Mouse (Mus musculus) hindbrain, embryonic 14.5 days (tissue): ENCODE data around the gene Cpne4. TPM values are rescaled to one million over a fixed set of nuclear protein-coding genes. Genes with fewer than 3 reads are reported as not detected.

Experiments
- ATAC-seq: fragments of 200-750 bp; cut with Nextera tagmentation; 2 replicates; pipeline ENCODE4 v1.8.0; 2017; ENCODE audit warnings: moderate number of reproducible peaks, mild to moderate bottlenecking, moderate TSS enrichment, moderate library complexity; ENCODE audit not compliant: low FRiP score
- DNase-seq: peaks from one replicate; pipeline ENCODE4 v3.0.0-alpha.2; 2015; ENCODE audit warnings: low spot score
- H3K27ac ChIP-seq: fragments of 300-500 bp; sonication (generic); 2 replicates; pipeline ENCODE4 v1.5.1; 2014; ENCODE audit warnings: mild to moderate bottlenecking, moderate library complexity
- H3K27me3 ChIP-seq: fragments of 300-500 bp; sonication (generic); 2 replicates; pipeline ENCODE4 v1.6.1; 2014; ENCODE audit warnings: mild to moderate bottlenecking, low read length, mixed read lengths; ENCODE audit not compliant: control insufficient read depth, insufficient read depth
- H3K36me3 ChIP-seq: fragments of 300-500 bp; sonication (generic); replicated peaks from 2 replicates; pipeline ENCODE4 v1.6.1; 2014; ENCODE audit not compliant: control insufficient read depth, insufficient read depth
- H3K4me1 ChIP-seq: fragments of 300-500 bp; sonication (generic); replicated peaks from 2 replicates; pipeline ENCODE4 v1.6.1; 2014; ENCODE audit warnings: antibody characterized with exemption, low read length, mixed read lengths; ENCODE audit not compliant: control insufficient read depth, insufficient read depth
- H3K4me2 ChIP-seq: fragments of 300-500 bp; sonication (generic); replicated peaks from 2 replicates; pipeline ENCODE4 v1.6.1; 2014; ENCODE audit warnings: mild to moderate bottlenecking, moderate library complexity
- H3K4me3 ChIP-seq: fragments of 300-500 bp; sonication (generic); replicated peaks from 2 replicates; pipeline ENCODE4 v1.5.1; 2014; ENCODE audit warnings: mild to moderate bottlenecking, low read length
- H3K9ac ChIP-seq: fragments of 300-500 bp; sonication (generic); 2 replicates; pipeline ENCODE4 v1.6.1; 2014
- H3K9me3 ChIP-seq: fragments of 300-500 bp; sonication (generic); 2 replicates; pipeline ENCODE4 v1.6.1; 2016; ENCODE audit warnings: low read length; ENCODE audit not compliant: control insufficient read depth
- WGBS: fragments of 180-500 bp; shearing (Covaris S2); extraction: QIAGEN DNeasy Blood & Tissue Kit; methylation state at CpG from one replicate; pipeline ENCODE4 v1.1.7; 2014; 5-methylcytosine and 5-hydroxymethylcytosine counted together
- polyA plus RNA-seq: library from polyadenylated mRNA; unstranded; fragments of >200 nt; fragmentation: Nextera tagmentation; extraction: Ambion mirVana; gene quantifications from 2 replicates; pipeline ENCODE4 v1.2.1, GENCODE M21; 2014

Gene Cpne4
- polyA plus RNA-seq, 1 experiment from 2014 or later = 11.5 TPM

- DNase-seq = no peak
- no peaks in the 10 kb centered on the region for H3K27me3 ChIP-seq
- H3K4me3 ChIP-seq = no peak overlapping the region
- WGBS = 40% methylated on average over 5 of the region's 5 CpGs
- H3K27ac ChIP-seq = no peak overlapping the region
- H3K36me3 ChIP-seq = no peaks in the 10 kb centered on the region
- no peaks in the 10 kb centered on the region for H3K9me3 ChIP-seq
- no peaks in the 10 kb centered on the region for H3K4me1 ChIP-seq
- H3K9ac ChIP-seq = no peak overlapping the region
- no peak overlapping the region for H3K4me2 ChIP-seq
- peak; percentile 51; the same call in 1 of the 2 replicates for ATAC-seq
Measured at GRCm38 (mm10) chr9:104646348-104646994, 99.4 kb downstream of the Cpne4 start.

- H3K9ac ChIP-seq = no peak overlapping the region
- no peak overlapping the region for H3K4me3 ChIP-seq
- H3K4me1 ChIP-seq = peaks cover 6% of the 10 kb centered on the region; the same call in 1 of the 2 replicates
- ATAC-seq (no peak), DNase-seq (no peak)
- peak overlapping the region; percentile 43; the same call in 1 of the 2 replicates for H3K27ac ChIP-seq
- no peaks in the 10 kb centered on the region for H3K9me3 ChIP-seq
- H3K27me3 ChIP-seq = no peaks in the 10 kb centered on the region
- WGBS = 58% methylated on average over 9 of the region's 9 CpGs
- H3K36me3 ChIP-seq = no peaks in the 10 kb centered on the region
- H3K4me2 ChIP-seq = no peak overlapping the region
Measured at GRCm38 (mm10) chr9:104652691-104653261, 105.7 kb downstream of the Cpne4 start.

DNA sequence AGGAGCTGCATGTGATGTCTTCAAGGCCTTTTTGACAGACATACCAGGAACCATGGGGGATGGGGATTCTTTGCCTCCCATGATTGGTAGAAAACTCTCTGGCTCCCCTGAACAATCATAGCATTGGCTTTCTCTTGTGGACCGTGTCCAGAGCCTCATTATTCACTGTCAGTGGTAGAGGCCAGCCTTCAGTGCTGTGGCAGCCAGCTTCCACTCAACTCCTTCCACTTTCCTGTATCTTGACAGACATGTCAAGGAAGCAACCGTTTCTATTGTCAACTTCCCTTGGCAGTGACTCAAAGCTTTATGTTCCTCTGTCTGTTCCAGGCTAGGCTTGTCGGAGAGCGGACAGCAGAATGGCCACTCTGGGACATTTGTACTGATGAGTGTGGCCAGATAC lies 112.7 kb downstream of the Cpne4 start:
- H3K4me2 ChIP-seq = no peak overlapping the region
- H3K36me3 ChIP-seq = no peaks in the 10 kb centered on the region
- H3K4me1 ChIP-seq = no peaks in the 10 kb centered on the region
- no peaks in the 10 kb centered on the region for H3K27me3 ChIP-seq
- WGBS = 42% methylated on average over 4 of the region's 4 CpGs
- ATAC-seq (no peak), DNase-seq (no peak)
- no peak overlapping the region for H3K27ac ChIP-seq
- no peak overlapping the region for H3K4me3 ChIP-seq
- no peak overlapping the region for H3K9ac ChIP-seq
- H3K9me3 ChIP-seq = no peaks in the 10 kb centered on the region

DNA sequence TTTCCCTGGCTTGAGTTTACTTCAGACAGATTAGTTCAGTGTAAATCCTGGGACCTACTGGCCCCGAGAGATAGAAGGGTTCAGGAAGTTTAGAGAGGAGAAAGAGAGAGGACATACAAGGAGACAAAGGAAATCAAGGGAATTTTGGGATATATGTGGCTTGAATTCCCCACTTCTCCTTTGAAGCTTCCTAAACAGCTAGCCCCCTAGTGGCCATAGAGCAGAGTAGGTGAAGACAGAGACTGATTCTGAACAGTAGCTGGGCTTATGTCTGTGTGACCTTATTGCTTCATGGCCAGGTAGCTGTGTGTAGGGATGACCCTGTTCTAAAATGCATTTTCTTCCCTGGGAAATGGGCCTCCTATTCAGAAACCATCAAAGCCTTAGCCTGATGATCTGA lies 129.6 kb downstream of the Cpne4 start:
- H3K36me3 ChIP-seq = no peaks in the 10 kb centered on the region
- H3K9ac ChIP-seq = no peak overlapping the region
- H3K27me3 ChIP-seq = no peaks in the 10 kb centered on the region
- 77% methylated on average over 1 of the region's 1 CpGs for WGBS
- ATAC-seq (no peak), DNase-seq (peak; percentile 62)
- no peak overlapping the region for H3K4me3 ChIP-seq
- no peak overlapping the region for H3K27ac ChIP-seq
- H3K4me1 ChIP-seq = no peaks in the 10 kb centered on the region
- no peaks in the 10 kb centered on the region for H3K9me3 ChIP-seq
- H3K4me2 ChIP-seq = no peak overlapping the region

- Histone ChIP-seq H3K4me3 (no peak overlapping the region), H3K4me1 (no peaks in the 10 kb centered on the region), H3K9me3 (no peaks in the 10 kb centered on the region), H3K4me2 (no peak overlapping the region), H3K27me3 (no peaks in the 10 kb centered on the region), H3K36me3 (no peaks in the 10 kb centered on the region), H3K27ac (no peak overlapping the region), H3K9ac (no peak overlapping the region)
- no peak for DNase-seq
- ATAC-seq = no peak
- 83% methylated on average over 3 of the region's 3 CpGs for WGBS
Measured at GRCm38 (mm10) chr9:104678571-104678970, 131.5 kb downstream of the Cpne4 start.

DNA sequence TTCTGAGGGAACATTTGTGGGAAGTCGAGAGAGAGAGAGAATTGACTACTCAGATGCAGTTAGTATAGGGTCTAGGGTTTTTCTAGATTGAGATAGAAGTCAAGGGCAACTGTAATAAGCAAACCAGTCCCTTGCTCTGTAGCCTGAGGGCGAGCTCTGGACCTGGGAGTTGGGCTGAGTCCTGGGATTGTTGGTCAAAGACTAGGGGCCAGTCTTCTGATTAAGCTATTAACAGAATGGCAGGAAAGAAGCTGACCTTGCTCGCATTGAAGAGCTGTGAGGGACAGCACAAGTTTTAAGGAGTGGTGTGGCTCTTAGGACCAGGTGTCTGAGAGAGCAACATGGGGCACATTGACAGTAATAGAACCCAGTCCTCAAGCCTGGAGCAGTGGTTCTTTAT lies 140.0 kb downstream of the Cpne4 start:
- Histone ChIP-seq H3K4me2 (no peak overlapping the region), H3K9ac (no peak overlapping the region), H3K36me3 (no peaks in the 10 kb centered on the region), H3K4me3 (no peak overlapping the region), H3K27me3 (no peaks in the 10 kb centered on the region), H3K4me1 (no peaks in the 10 kb centered on the region), H3K9me3 (no peaks in the 10 kb centered on the region), H3K27ac (no peak overlapping the region)
- 74% methylated on average over 3 of the region's 3 CpGs for WGBS
- DNase-seq (no peak), ATAC-seq (no peak)

DNA sequence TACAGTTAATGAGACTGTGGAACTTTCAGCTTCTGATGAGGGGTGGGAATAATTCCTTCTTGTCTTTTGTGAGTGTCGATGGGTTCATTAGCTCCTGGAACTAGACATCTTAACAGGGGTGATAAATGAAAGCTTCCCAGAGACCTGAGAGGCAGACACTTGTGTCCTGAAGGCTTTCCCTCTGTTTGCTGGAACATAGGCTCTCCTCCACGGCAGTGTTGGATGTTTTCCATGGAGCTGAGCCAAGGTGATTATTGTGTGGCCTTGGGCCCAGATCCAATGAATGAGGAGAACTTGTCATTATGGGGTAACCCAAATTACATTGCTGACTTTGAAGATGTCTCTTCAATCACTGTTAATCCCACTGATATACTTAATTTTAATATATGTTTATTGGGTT lies 146.1 kb downstream of the Cpne4 start:
- H3K4me3 ChIP-seq = no peak overlapping the region
- 52% methylated on average over 2 of the region's 2 CpGs for WGBS
- H3K9ac ChIP-seq = no peak overlapping the region
- no peaks in the 10 kb centered on the region for H3K9me3 ChIP-seq
- H3K36me3 ChIP-seq = no peaks in the 10 kb centered on the region
- H3K4me1 ChIP-seq = no peaks in the 10 kb centered on the region
- no peaks in the 10 kb centered on the region for H3K27me3 ChIP-seq
- H3K27ac ChIP-seq = no peak overlapping the region
- no peak overlapping the region for H3K4me2 ChIP-seq
- ATAC-seq = no peak
- peak; percentile 75 for DNase-seq

GRCm38 (mm10) chr9:104710831-104711230 lies 163.7 kb downstream of the Cpne4 start:
- Histone ChIP-seq H3K27ac (no peak overlapping the region), H3K36me3 (no peaks in the 10 kb centered on the region), H3K9ac (no peak overlapping the region), H3K4me2 (no peak overlapping the region), H3K9me3 (no peaks in the 10 kb centered on the region), H3K4me3 (no peak overlapping the region), H3K4me1 (no peaks in the 10 kb centered on the region), H3K27me3 (no peaks in the 10 kb centered on the region)
- no peak for DNase-seq
- ATAC-seq = no peak
- 94% methylated on average over 5 of the region's 5 CpGs for WGBS

DNA sequence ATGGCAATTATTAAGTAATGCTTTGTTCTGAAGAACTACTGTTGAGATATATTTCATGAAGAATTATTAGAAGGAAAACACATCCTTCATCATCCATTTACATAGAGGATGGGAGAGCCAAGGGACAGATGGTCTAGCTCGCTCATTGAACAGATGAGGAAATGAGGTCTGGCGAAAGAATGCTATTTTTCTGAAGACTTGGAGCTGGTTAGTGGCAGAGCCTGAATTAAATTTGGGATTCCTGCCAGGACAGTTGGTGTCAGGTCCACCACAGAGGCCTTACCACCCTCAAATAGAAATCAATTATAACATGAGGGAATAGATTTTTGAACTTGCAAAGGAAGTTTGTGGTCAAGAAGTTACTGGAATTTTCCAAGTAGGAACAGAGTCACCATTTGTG lies 178.2 kb downstream of the Cpne4 start:
- Histone ChIP-seq H3K4me1 (no peaks in the 10 kb centered on the region), H3K36me3 (no peaks in the 10 kb centered on the region), H3K9ac (no peak overlapping the region), H3K27me3 (no peaks in the 10 kb centered on the region), H3K9me3 (no peaks in the 10 kb centered on the region), H3K27ac (no peak overlapping the region), H3K4me2 (no peak overlapping the region), H3K4me3 (no peak overlapping the region)
- WGBS = 89% methylated on average over 2 of the region's 2 CpGs
- DNase-seq = no peak
- no peak for ATAC-seq
